Mouse (Mus musculus) lung, postnatal 10 days (tissue): ENCODE results near the gene Gm8138.
"Not testable (repeated sequence)": the region's sequence is repeated elsewhere in the genome, so short reads cannot be mapped to it uniquely, and the experiment has no call there.

Source experiments
- DNase-seq: peaks from one replicate; pipeline ENCODE4 v3.0.0; 2021

Gm8138 gene

GRCm38 (mm10) chr14:43416250-43416649 lies at the start of gene Gm8138:
Gm8138 (minus strand) TSS chr14:43416350.
- DNase-seq, result not testable (repeated sequence)

- peak; percentile 7 for DNase-seq
These were observed 54.4 kb downstream of the Gm8138 start for GRCm38 (mm10) chr14:43361713-43362112.
